Mouse (Mus musculus): ENCODE measurements at regions not wholly inside any gene's neighbourhood (a gene's known extent, or its start where the extent isn't known, plus 50 kb on each side); places are given as distances from the start of the nearest gene placed in this dataset.

GRCm38 (mm10) chr9:46481491-46481890 is 161.7 kb upstream of the 4931429L15Rik start:
- TF ChIP-seq POLR2A (IDR thresholded peaks at IDR 0.05; ENCODE audit: borderline replicate concordance, extremely low read depth, insufficient read depth, insufficient read length, poor library complexity, severe bottlenecking) (no peak), CTCF (IDR thresholded peaks at IDR 0.05; ENCODE audit: borderline replicate concordance, extremely low read depth, insufficient read depth, insufficient read length) (no peak)

Measured in brain, embryonic 14.5 days (tissue).